Mouse (Mus musculus): ENCODE measurements at regions not wholly inside any gene's neighbourhood (a gene's known extent, or its start where the extent isn't known, plus 50 kb on each side); places are given as distances from the start of the nearest gene placed in this dataset.

DNA sequence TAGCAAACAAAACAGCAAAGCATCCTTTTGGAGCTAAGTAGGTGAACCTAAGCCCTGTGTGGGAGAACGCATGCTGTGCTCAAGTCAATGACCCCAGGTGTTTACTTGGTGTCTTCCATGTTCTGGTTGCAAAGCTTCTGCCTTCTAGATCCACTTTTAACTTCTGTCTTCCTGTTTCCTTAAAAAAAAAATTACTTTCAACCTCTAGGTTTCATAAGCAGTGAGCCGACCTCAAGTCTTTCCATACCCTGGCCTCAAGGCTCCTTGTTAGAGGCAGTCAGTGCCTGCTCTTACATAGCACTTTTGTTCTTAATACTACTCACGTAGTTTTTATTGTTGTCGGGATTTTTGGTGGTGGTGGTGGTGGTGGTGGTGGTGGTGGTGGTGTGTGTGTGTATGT is 149.9 kb upstream of the Emcn start:
- Histone ChIP-seq H3K27me3 (ENCODE audit: insufficient read depth, low read length) (no peaks in the 10 kb centered on the region), H3K9me3 (replicated peaks) (no peaks in the 10 kb centered on the region), H3K4me1 (ENCODE audit: insufficient read depth, low read depth, low read length) (no peaks in the 10 kb centered on the region), H3K4me3 (ENCODE audit: low read depth, low read length) (no peak overlapping the region), H3K36me3 (replicated peaks) (no peaks in the 10 kb centered on the region)
- no peak for ATAC-seq (ENCODE audit: extremely low read depth, insufficient number of reproducible peaks, low FRiP score, poor library complexity, severe bottlenecking)
- DNase-seq (ENCODE audit: low spot score): no peak
- TF ChIP-seq TAL1 (conservative IDR thresholded peaks at IDR 0.05; ENCODE audit: low read depth, low read length) (no peak), GATA1 (IDR thresholded peaks at IDR 0.05; ENCODE audit: borderline replicate concordance, low read length) (no peak)

GRCm38 (mm10) chr3:137193873-137194272 is 147.0 kb upstream of the Emcn start:
- no peaks in the 10 kb centered on the region for H3K36me3 ChIP-seq (replicated peaks)
- H3K27me3 ChIP-seq (ENCODE audit: insufficient read depth, low read length): no peaks in the 10 kb centered on the region
- H3K4me1 ChIP-seq (ENCODE audit: insufficient read depth, low read depth, low read length): no peaks in the 10 kb centered on the region
- H3K4me3 ChIP-seq (ENCODE audit: low read depth, low read length): no peak overlapping the region
- no peaks in the 10 kb centered on the region for H3K9me3 ChIP-seq (replicated peaks)
- ATAC-seq (ENCODE audit: extremely low read depth, insufficient number of reproducible peaks, low FRiP score, poor library complexity, severe bottlenecking) (no peak), DNase-seq (ENCODE audit: low spot score) (no peak)
- TF ChIP-seq GATA2 (IDR thresholded peaks at IDR 0.05; ENCODE audit: borderline replicate concordance, low read depth, low read length) (no peak), TAL1 (conservative IDR thresholded peaks at IDR 0.05; ENCODE audit: low read depth, low read length) (no peak), GATA1 (IDR thresholded peaks at IDR 0.05; ENCODE audit: borderline replicate concordance, low read length) (no peak), CTCF (IDR thresholded peaks at IDR 0.05; ENCODE audit: low read depth, low read length) (no peak), POLR2AphosphoS5 (IDR thresholded peaks at IDR 0.05; ENCODE audit: insufficient replicate concordance, low read depth, low read length) (no peak)

GRCm38 (mm10) chr3:137211667-137212066 is 129.2 kb upstream of the Emcn start:
- ATAC-seq (ENCODE audit: extremely low read depth, insufficient number of reproducible peaks, low FRiP score, poor library complexity, severe bottlenecking): no peak
- H3K9me3 ChIP-seq (replicated peaks): no peaks in the 10 kb centered on the region
- H3K4me3 ChIP-seq (ENCODE audit: low read depth, low read length): no peak overlapping the region
- H3K36me3 ChIP-seq (replicated peaks): no peaks in the 10 kb centered on the region
- H3K27me3 ChIP-seq (ENCODE audit: insufficient read depth, low read length): no peaks in the 10 kb centered on the region
- TF ChIP-seq GATA2 (IDR thresholded peaks at IDR 0.05; ENCODE audit: borderline replicate concordance, low read depth, low read length) (no peak), GATA1 (IDR thresholded peaks at IDR 0.05; ENCODE audit: borderline replicate concordance, low read length) (no peak), TAL1 (conservative IDR thresholded peaks at IDR 0.05; ENCODE audit: low read depth, low read length) (no peak), CTCF (IDR thresholded peaks at IDR 0.05; ENCODE audit: low read depth, low read length) (no peak), POLR2AphosphoS5 (IDR thresholded peaks at IDR 0.05; ENCODE audit: insufficient replicate concordance, low read depth, low read length) (no peak)
- H3K4me1 ChIP-seq (ENCODE audit: insufficient read depth, low read depth, low read length): no peaks in the 10 kb centered on the region
- DNase-seq (ENCODE audit: low spot score): no peak

DNA sequence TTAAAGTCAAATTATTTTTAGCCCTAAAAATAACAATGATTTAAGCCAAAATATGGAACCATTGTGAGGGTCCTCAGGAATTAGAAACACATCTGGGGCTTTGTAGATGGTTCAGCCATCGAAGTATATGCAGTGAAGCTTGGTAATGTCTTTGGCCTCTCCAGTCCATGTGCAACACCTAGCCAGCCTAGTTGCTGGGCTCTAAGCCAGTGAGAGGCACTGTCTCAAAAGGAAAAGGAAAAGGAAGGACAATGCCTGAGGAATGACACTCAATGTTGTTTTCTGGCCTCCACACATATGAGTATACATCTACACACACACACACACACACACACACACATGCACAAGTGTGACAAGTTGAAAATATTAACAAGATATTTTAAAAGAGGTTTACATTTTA is 124.8 kb upstream of the Emcn start:
- no peak for ATAC-seq (ENCODE audit: extremely low read depth, insufficient number of reproducible peaks, low FRiP score, poor library complexity, severe bottlenecking)
- TF ChIP-seq GATA1 (IDR thresholded peaks at IDR 0.05; ENCODE audit: borderline replicate concordance, low read length) (no peak), GATA2 (IDR thresholded peaks at IDR 0.05; ENCODE audit: borderline replicate concordance, low read depth, low read length) (no peak), POLR2AphosphoS5 (IDR thresholded peaks at IDR 0.05; ENCODE audit: insufficient replicate concordance, low read depth, low read length) (no peak), CTCF (IDR thresholded peaks at IDR 0.05; ENCODE audit: low read depth, low read length) (no peak), TAL1 (conservative IDR thresholded peaks at IDR 0.05; ENCODE audit: low read depth, low read length) (no peak)
- H3K4me1 ChIP-seq (ENCODE audit: insufficient read depth, low read depth, low read length): no peaks in the 10 kb centered on the region
- no peak for DNase-seq (ENCODE audit: low spot score)
- no peaks in the 10 kb centered on the region for H3K9me3 ChIP-seq (replicated peaks)
- no peaks in the 10 kb centered on the region for H3K36me3 ChIP-seq (replicated peaks)
- no peak overlapping the region for H3K4me3 ChIP-seq (ENCODE audit: low read depth, low read length)
- H3K27me3 ChIP-seq (ENCODE audit: insufficient read depth, low read length): no peaks in the 10 kb centered on the region

DNA sequence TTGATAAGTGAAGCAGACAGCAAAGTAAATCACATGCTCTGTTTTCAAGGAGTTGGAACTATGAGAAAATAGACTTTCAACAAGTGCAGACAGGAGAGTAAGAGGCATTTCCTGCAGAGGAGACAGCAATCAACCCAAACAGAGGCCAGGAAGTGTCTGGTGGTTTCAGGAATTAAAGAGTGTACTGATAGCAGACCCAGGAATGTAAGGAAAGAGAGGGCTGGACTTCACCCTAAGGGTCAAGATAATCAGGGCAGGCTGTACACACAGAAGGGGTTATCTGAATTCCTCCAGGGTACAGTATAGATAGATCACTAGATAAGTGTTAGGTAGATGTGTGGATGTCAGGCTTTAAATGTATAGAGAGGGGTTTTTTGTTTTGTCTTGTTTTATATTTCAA is 123.6 kb upstream of the Emcn start:
- no peak for TF ChIP-seq GATA2 (IDR thresholded peaks at IDR 0.05; ENCODE audit: borderline replicate concordance, low read depth, low read length)
- TF ChIP-seq GATA1 (IDR thresholded peaks at IDR 0.05; ENCODE audit: borderline replicate concordance, low read length): no peak
- no peak for TF ChIP-seq TAL1 (conservative IDR thresholded peaks at IDR 0.05; ENCODE audit: low read depth, low read length)
- no peak for TF ChIP-seq CTCF (IDR thresholded peaks at IDR 0.05; ENCODE audit: low read depth, low read length)
- no peak for TF ChIP-seq POLR2AphosphoS5 (IDR thresholded peaks at IDR 0.05; ENCODE audit: insufficient replicate concordance, low read depth, low read length)
- no peaks in the 10 kb centered on the region for H3K36me3 ChIP-seq (replicated peaks)
- H3K9me3 ChIP-seq (replicated peaks): no peaks in the 10 kb centered on the region
- ATAC-seq (ENCODE audit: extremely low read depth, insufficient number of reproducible peaks, low FRiP score, poor library complexity, severe bottlenecking) (no peak), DNase-seq (ENCODE audit: low spot score) (no peak)
- H3K27me3 ChIP-seq (ENCODE audit: insufficient read depth, low read length): no peaks in the 10 kb centered on the region
- no peaks in the 10 kb centered on the region for H3K4me1 ChIP-seq (ENCODE audit: insufficient read depth, low read depth, low read length)
- no peak overlapping the region for H3K4me3 ChIP-seq (ENCODE audit: low read depth, low read length)

- Histone ChIP-seq H3K4me3 (ENCODE audit: low read depth, low read length) (no peak overlapping the region), H3K36me3 (replicated peaks) (no peaks in the 10 kb centered on the region), H3K27me3 (ENCODE audit: insufficient read depth, low read length) (no peaks in the 10 kb centered on the region), H3K4me1 (ENCODE audit: insufficient read depth, low read depth, low read length) (no peaks in the 10 kb centered on the region), H3K9me3 (replicated peaks) (no peaks in the 10 kb centered on the region)
- DNase-seq (ENCODE audit: low spot score) (no peak), ATAC-seq (ENCODE audit: extremely low read depth, insufficient number of reproducible peaks, low FRiP score, poor library complexity, severe bottlenecking) (no peak)
- TF ChIP-seq CTCF (IDR thresholded peaks at IDR 0.05; ENCODE audit: low read depth, low read length) (no peak), POLR2AphosphoS5 (IDR thresholded peaks at IDR 0.05; ENCODE audit: insufficient replicate concordance, low read depth, low read length) (no peak), TAL1 (conservative IDR thresholded peaks at IDR 0.05; ENCODE audit: low read depth, low read length) (no peak), GATA1 (IDR thresholded peaks at IDR 0.05; ENCODE audit: borderline replicate concordance, low read length) (no peak), GATA2 (IDR thresholded peaks at IDR 0.05; ENCODE audit: borderline replicate concordance, low read depth, low read length) (no peak)
These were observed 122.9 kb upstream of the Emcn start for GRCm38 (mm10) chr3:137217926-137218325.

DNA sequence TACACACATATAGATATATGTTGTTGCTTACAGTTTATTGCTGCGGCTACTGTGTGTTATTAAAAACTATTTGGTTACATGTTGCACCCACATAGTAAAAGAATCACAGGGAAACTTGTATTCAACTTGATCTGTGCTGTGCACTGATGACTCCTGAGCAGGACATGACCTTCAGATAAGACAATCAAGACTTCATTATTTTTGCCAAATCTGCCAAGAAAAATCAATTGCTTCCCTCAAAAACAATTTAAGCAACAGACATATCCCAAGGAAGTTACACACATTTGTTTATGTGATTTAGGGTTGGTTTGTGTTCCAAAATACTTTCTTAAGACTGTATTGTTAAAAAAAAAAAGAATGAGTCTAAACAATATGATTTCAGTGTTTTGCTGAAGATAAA is 114.7 kb upstream of the Emcn start:
- H3K4me1 ChIP-seq (ENCODE audit: insufficient read depth, low read depth, low read length): no peaks in the 10 kb centered on the region
- no peaks in the 10 kb centered on the region for H3K36me3 ChIP-seq (replicated peaks)
- H3K4me3 ChIP-seq (ENCODE audit: low read depth, low read length): no peak overlapping the region
- TF ChIP-seq GATA1 (IDR thresholded peaks at IDR 0.05; ENCODE audit: borderline replicate concordance, low read length) (no peak), GATA2 (IDR thresholded peaks at IDR 0.05; ENCODE audit: borderline replicate concordance, low read depth, low read length) (no peak), TAL1 (conservative IDR thresholded peaks at IDR 0.05; ENCODE audit: low read depth, low read length) (no peak), CTCF (IDR thresholded peaks at IDR 0.05; ENCODE audit: low read depth, low read length) (no peak), POLR2AphosphoS5 (IDR thresholded peaks at IDR 0.05; ENCODE audit: insufficient replicate concordance, low read depth, low read length) (no peak)
- ATAC-seq (ENCODE audit: extremely low read depth, insufficient number of reproducible peaks, low FRiP score, poor library complexity, severe bottlenecking) (no peak), DNase-seq (ENCODE audit: low spot score) (no peak)
- no peaks in the 10 kb centered on the region for H3K9me3 ChIP-seq (replicated peaks)
- no peaks in the 10 kb centered on the region for H3K27me3 ChIP-seq (ENCODE audit: insufficient read depth, low read length)

Measured in G1E (cell line).